Comparison of ENCODE assay signal across 8 mouse cellular contexts in the genomic region with DNA sequence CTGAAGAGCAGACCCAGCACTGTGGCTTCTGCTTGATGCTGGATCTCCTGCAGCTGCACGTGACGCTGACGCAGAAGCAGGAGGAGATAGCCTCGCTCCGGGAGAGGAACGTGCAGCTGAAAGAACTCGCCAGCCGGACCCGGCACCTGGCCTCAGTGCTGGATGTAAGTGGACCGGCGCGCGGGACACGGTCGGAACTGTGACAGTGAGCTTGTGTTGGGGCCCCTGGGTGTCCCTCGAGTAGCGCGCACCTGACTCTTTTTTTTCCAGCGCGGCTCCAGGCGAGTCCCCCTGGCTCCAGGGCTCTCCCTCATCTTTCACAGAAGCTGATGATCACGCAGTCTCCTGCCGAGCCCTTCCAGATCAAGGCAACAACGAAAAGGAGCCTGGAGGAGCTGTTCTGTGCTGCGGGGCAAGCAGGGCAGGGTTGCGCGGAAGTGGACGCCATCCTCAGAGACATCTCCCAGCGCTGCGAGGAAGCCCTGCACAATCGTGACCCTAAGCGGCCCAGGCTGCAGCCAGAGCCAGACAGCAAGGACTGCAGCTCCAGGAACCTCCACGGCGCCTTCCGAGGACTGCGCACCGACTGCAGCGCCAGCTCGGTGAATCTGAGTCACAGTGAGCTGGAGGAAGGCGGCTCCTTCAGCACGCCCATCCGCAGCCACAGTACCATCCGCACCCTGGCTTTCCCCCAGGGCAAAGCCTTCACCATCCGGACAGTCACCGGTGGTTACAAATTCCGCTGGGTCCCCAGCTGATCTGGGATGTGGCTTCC. TPM values are rescaled to one million over a fixed set of nuclear protein-coding genes. Genes with fewer than 3 reads are reported as not detected.
DNase-seq lines count a peak whose midpoint lies in the region; ATAC-seq and TF ChIP-seq lines count a peak whose summit lies in the region.

No protein-coding gene starts in this region.

- 0 out of 2 replicates have a peak overlapping the region, but pooled peaks have one; percentile 35 for H3K9ac ChIP-seq in intestine, embryonic 14.5 days (ENCODE audit: low read length)
- H3K9ac ChIP-seq in liver, embryonic 14.5 days (replicated peaks) = no peak overlapping the region
- peak overlapping the region; percentile 51 for H3K9ac ChIP-seq in neural tube, embryonic 15.5 days (replicated peaks)

- H3K36me3 ChIP-seq in forebrain, embryonic 10.5 days (replicated peaks) = no peaks in the 10 kb centered on the region
- H3K36me3 ChIP-seq in intestine, embryonic 14.5 days (ENCODE audit: control insufficient read depth, insufficient read depth, low read length) = no peaks in the 10 kb centered on the region
- H3K36me3 ChIP-seq in liver, embryonic 14.5 days (replicated peaks; ENCODE audit: control insufficient read depth, insufficient read depth, low read depth) = no peaks in the 10 kb centered on the region
- H3K36me3 ChIP-seq in neural tube, embryonic 15.5 days = no peaks in the 10 kb centered on the region

- peaks cover 19% of the 10 kb centered on the region for H3K4me1 ChIP-seq in forebrain, embryonic 10.5 days
- peaks cover 17% of the 10 kb centered on the region; the same call in 1 of the 2 replicates for H3K4me1 ChIP-seq in intestine, embryonic 14.5 days (replicated peaks; ENCODE audit: control insufficient read depth, insufficient read depth, low read length)
- no peaks in the 10 kb centered on the region for H3K4me1 ChIP-seq in liver, embryonic 14.5 days (replicated peaks; ENCODE audit: control insufficient read depth in 2 of 2, insufficient read depth in 2 of 2, low read length in 1 of 2)
- H3K4me1 ChIP-seq in neural tube, embryonic 15.5 days = peaks cover 19% of the 10 kb centered on the region

- H3K27me3 ChIP-seq in forebrain, embryonic 10.5 days (ENCODE audit: poor library complexity, severe bottlenecking) = peaks cover 86% of the 10 kb centered on the region
- H3K27me3 ChIP-seq in intestine, embryonic 14.5 days (replicated peaks; ENCODE audit: control insufficient read depth, insufficient read depth, low read length) = peaks cover 69% of the 10 kb centered on the region
- H3K27me3 ChIP-seq in liver, embryonic 14.5 days (ENCODE audit: control insufficient read depth, insufficient read depth, low read length) = peaks cover 66% of the 10 kb centered on the region
- peaks cover 82% of the 10 kb centered on the region for H3K27me3 ChIP-seq in neural tube, embryonic 15.5 days (replicated peaks)

- TF ChIP-seq EP300 in liver, embryonic 14.5 days (IDR thresholded peaks at IDR 0.05; ENCODE audit: low read depth) = no peak

- peak; percentile 46 for DNase-seq in layer of hippocampus, adult 9-11 months
- no peak for DNase-seq in layer of hippocampus, adult 11-12 months (ENCODE audit: low spot score)
- peak; percentile 58 for DNase-seq in ZHBTc4 (ENCODE audit: low read depth, low spot score)
- DNase-seq in forebrain, embryonic 10.5 days (ENCODE audit: extremely low spot score, low spot score) = peak; percentile 51
- DNase-seq in intestine, embryonic 14.5 days (ENCODE audit: low spot score) = peak; percentile 79
- DNase-seq in liver, embryonic 14.5 days (ENCODE audit: low read depth in 3 of 3, low spot score in 3 of 3) = no peak
- no peak for DNase-seq in ovary, adult 18-20 months (ENCODE audit: low spot score)

- no peak for TF ChIP-seq CTCF in liver, embryonic 14.5 days (IDR thresholded peaks at IDR 0.05; ENCODE audit: low read depth)

- H3K4me2 ChIP-seq in intestine, embryonic 14.5 days (ENCODE audit: low read length) = peak overlapping the region; percentile 94
- peak overlapping the region; percentile 38 for H3K4me2 ChIP-seq in liver, embryonic 14.5 days (ENCODE audit: low read depth)
- peak overlapping the region; percentile 97 for H3K4me2 ChIP-seq in neural tube, embryonic 15.5 days

- under 1% methylated on average over 46 of the region's 46 CpGs for WGBS in forebrain, embryonic 10.5 days
- under 1% methylated on average over 46 of the region's 46 CpGs for WGBS in intestine, embryonic 14.5 days
- 1% methylated on average over 46 of the region's 46 CpGs for WGBS in liver, embryonic 14.5 days (ENCODE audit: insufficient replicate concordance)
- WGBS in neural tube, embryonic 15.5 days = under 1% methylated on average over 46 of the region's 46 CpGs

- no peak overlapping the region for H3K27ac ChIP-seq in forebrain, embryonic 10.5 days
- H3K27ac ChIP-seq in intestine, embryonic 14.5 days (ENCODE audit: low read depth) = no peak overlapping the region
- no peak overlapping the region for H3K27ac ChIP-seq in liver, embryonic 14.5 days
- peak overlapping the region; percentile 28; the same call in 1 of the 2 replicates for H3K27ac ChIP-seq in neural tube, embryonic 15.5 days (replicated peaks)

- ATAC-seq in intestine, embryonic 14.5 days (replicated peaks; ENCODE audit: low FRiP score, low TSS enrichment, low read depth) = peak; percentile 33; the same call in 1 of the 2 replicates
- no peak for ATAC-seq in liver, embryonic 14.5 days (ENCODE audit: insufficient read depth)
- peak; percentile 75 for ATAC-seq in neural tube, embryonic 15.5 days (ENCODE audit: low FRiP score)

- peak overlapping the region; percentile 53 for H3K4me3 ChIP-seq in forebrain, embryonic 10.5 days
- peak overlapping the region; percentile 36 for H3K4me3 ChIP-seq in intestine, embryonic 14.5 days (ENCODE audit: low read depth, low read length)
- H3K4me3 ChIP-seq in liver, embryonic 14.5 days (ENCODE audit: insufficient read depth in 1 of 2, low read depth in 2 of 2, low read length in 2 of 2) = 0 out of 4 replicates have a peak overlapping the region, but pooled peaks of 1 of the 2 experiments have one; percentile 8
- H3K4me3 ChIP-seq in neural tube, embryonic 15.5 days (replicated peaks) = peak overlapping the region; percentile 49

- no peaks in the 10 kb centered on the region for H3K9me3 ChIP-seq in forebrain, embryonic 10.5 days
- H3K9me3 ChIP-seq in intestine, embryonic 14.5 days (ENCODE audit: control insufficient read depth, low read length) = no peaks in the 10 kb centered on the region
- no peaks in the 10 kb centered on the region for H3K9me3 ChIP-seq in liver, embryonic 14.5 days (ENCODE audit: control insufficient read depth, low read length)
- H3K9me3 ChIP-seq in neural tube, embryonic 15.5 days (replicated peaks) = no peaks in the 10 kb centered on the region

RNA-seq across cellular contexts. Expression of gene Mcidas, which starts 5.0 kb away (rescaled TPM):
- 1.3 and 2.0 TPM in 2 replicates for polyA plus RNA-seq in forebrain, embryonic 10.5 days (2016; fragmentation: Nextera tagmentation; extraction: Ambion mirVana)
- 0.07 TPM in 1 of 2 replicates, not detected in the other for polyA plus RNA-seq in intestine, embryonic 14.5 days (2014; fragmentation: Nextera tagmentation; extraction: Ambion mirVana)
- polyA plus RNA-seq in liver, embryonic 14.5 days (2012; rRNA removed) = not detected in 2 replicates
- polyA plus RNA-seq in liver, embryonic 14.5 days (2014; fragmentation: Nextera tagmentation; extraction: Ambion mirVana) = not detected in 2 replicates
- 0.08 and 0.11 TPM in 2 replicates for polyA plus RNA-seq in neural tube, embryonic 15.5 days (2015; fragmentation: Nextera tagmentation; extraction: Ambion mirVana)

RNA-seq across cellular contexts. Expression of gene Ccno, which starts 11.0 kb away (rescaled TPM):
- polyA plus RNA-seq in forebrain, embryonic 10.5 days (2016; fragmentation: Nextera tagmentation; extraction: Ambion mirVana) = 1.9 and 3.0 TPM in 2 replicates
- 0.19 and 0.24 TPM in 2 replicates for polyA plus RNA-seq in intestine, embryonic 14.5 days (2014; fragmentation: Nextera tagmentation; extraction: Ambion mirVana)
- 0.06 and 0.13 TPM in 2 replicates for polyA plus RNA-seq in liver, embryonic 14.5 days (2012; rRNA removed)
- polyA plus RNA-seq in liver, embryonic 14.5 days (2014; fragmentation: Nextera tagmentation; extraction: Ambion mirVana) = not detected in 2 replicates
- 0.13 and 0.37 TPM in 2 replicates for polyA plus RNA-seq in neural tube, embryonic 15.5 days (2015; fragmentation: Nextera tagmentation; extraction: Ambion mirVana)

RNA-seq across cellular contexts. Expression of gene Cdc20b, which starts 36.3 kb away (rescaled TPM):
- polyA plus RNA-seq in forebrain, embryonic 10.5 days (2016; fragmentation: Nextera tagmentation; extraction: Ambion mirVana) = 0.31 TPM in 1 of 2 replicates, not detected in the other
- polyA plus RNA-seq in intestine, embryonic 14.5 days (2014; fragmentation: Nextera tagmentation; extraction: Ambion mirVana) = not detected in 2 replicates
- polyA plus RNA-seq in liver, embryonic 14.5 days (2012; rRNA removed) = 0.02 TPM in 1 of 2 replicates, not detected in the other
- polyA plus RNA-seq in liver, embryonic 14.5 days (2014; fragmentation: Nextera tagmentation; extraction: Ambion mirVana) = not detected in 2 replicates
- polyA plus RNA-seq in neural tube, embryonic 15.5 days (2015; fragmentation: Nextera tagmentation; extraction: Ambion mirVana) = not detected in 2 replicates

RNA-seq across cellular contexts. Expression of gene Gpx8, which starts 47.6 kb away (rescaled TPM):
- 78.8 and 85.3 TPM in 2 replicates for polyA plus RNA-seq in forebrain, embryonic 10.5 days (2016; fragmentation: Nextera tagmentation; extraction: Ambion mirVana)
- 127 and 142 TPM in 2 replicates for polyA plus RNA-seq in intestine, embryonic 14.5 days (2014; fragmentation: Nextera tagmentation; extraction: Ambion mirVana)
- 2.2 and 3.1 TPM in 2 replicates for polyA plus RNA-seq in liver, embryonic 14.5 days (2012; rRNA removed)
- 6.4 and 6.8 TPM in 2 replicates for polyA plus RNA-seq in liver, embryonic 14.5 days (2014; fragmentation: Nextera tagmentation; extraction: Ambion mirVana)
- 59.3 and 62.5 TPM in 2 replicates for polyA plus RNA-seq in neural tube, embryonic 15.5 days (2015; fragmentation: Nextera tagmentation; extraction: Ambion mirVana)

Comparison
In these comparisons a context has a peak if more than half of its experiments do, and no peak if none do; other contexts are left out.
1. DNase-seq: peak in layer of hippocampus, adult 9-11 months (single experiment), ZHBTc4 (single experiment), forebrain, embryonic 10.5 days (single experiment) and intestine, embryonic 14.5 days (single experiment); none in layer of hippocampus, adult 11-12 months (single experiment), liver, embryonic 14.5 days (0 of 3) and ovary, adult 18-20 months (single experiment).
2. H3K4me2 ChIP-seq: peak in every context shown above with its lines; median percentile 97 in neural tube, embryonic 15.5 days; 94 in intestine, embryonic 14.5 days; 38 in liver, embryonic 14.5 days.